Comparison of ENCODE assay signal across 9 mouse cellular contexts in the genomic region with DNA sequence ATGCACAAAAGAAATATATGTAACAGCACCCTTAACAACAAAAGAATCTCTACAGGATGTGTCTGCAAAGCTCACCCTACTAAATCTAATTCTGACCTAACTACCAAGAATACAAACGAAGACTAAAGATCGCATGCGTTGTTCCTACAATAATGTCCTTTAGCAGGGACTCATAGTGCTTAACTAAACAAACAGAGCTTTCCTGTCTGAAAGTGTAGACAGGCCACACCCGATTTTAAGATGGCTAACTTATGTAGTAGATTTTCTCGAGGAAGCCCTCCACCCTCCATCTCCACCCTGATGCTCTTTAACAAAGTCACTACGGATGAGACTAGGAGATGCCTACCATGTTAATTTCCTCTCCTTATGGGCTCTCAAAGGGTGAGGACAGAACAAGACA.
"Had no signal": no experiment of that assay in that cellular context is flagged by ENCODE, and none has a peak within 500 bp of the region (broad histone marks: within the 10 kb centered on the region; RNA-seq: fewer than 3 reads in every experiment).

No protein-coding gene starts in this region.

- DNase-seq: kidney, postnatal 25 days; liver; liver, embryonic 13.5 days; liver, postnatal 0 days; right cerebral cortex, postnatal 14 days; thymus, postnatal 36 days had no signal

- H3K36me3 ChIP-seq: limb, embryonic 12.5 days; liver, embryonic 13.5 days; midbrain, embryonic 13.5 days; stomach, embryonic 15.5 days had no signal

- H3K4me3 ChIP-seq: limb, embryonic 12.5 days; liver, embryonic 13.5 days; midbrain, embryonic 13.5 days; stomach, embryonic 15.5 days had no signal

- H3K4me1 ChIP-seq: limb, embryonic 12.5 days; midbrain, embryonic 13.5 days; stomach, embryonic 15.5 days had no signal

- H3K9ac ChIP-seq: limb, embryonic 12.5 days; liver, embryonic 13.5 days; liver, postnatal 0 days; midbrain, embryonic 13.5 days; stomach, embryonic 15.5 days had no signal

- H3K27me3 ChIP-seq: limb, embryonic 12.5 days; liver, embryonic 13.5 days; midbrain, embryonic 13.5 days; stomach, embryonic 15.5 days had no signal

- H3K4me2 ChIP-seq: limb, embryonic 12.5 days; liver, embryonic 13.5 days; midbrain, embryonic 13.5 days; stomach, embryonic 15.5 days had no signal

- ATAC-seq: liver, postnatal 0 days; midbrain, embryonic 13.5 days had no signal

- H3K9me3 ChIP-seq: limb, embryonic 12.5 days; liver, embryonic 13.5 days; midbrain, embryonic 13.5 days; stomach, embryonic 15.5 days had no signal

- H3K27ac ChIP-seq: limb, embryonic 12.5 days; liver, embryonic 13.5 days; midbrain, embryonic 13.5 days; stomach, embryonic 15.5 days had no signal
